Mouse (Mus musculus) midbrain, embryonic 10.5 days (tissue): ENCODE measurements at regions not wholly inside any gene's neighbourhood (a gene's known extent, or its start where the extent isn't known, plus 50 kb on each side); places are given as distances from the start of the nearest gene placed in this dataset.

Source experiments
- DNase-seq: peaks from one replicate; pipeline ENCODE4 v3.0.0-alpha.2; 2017; ENCODE audit warnings: low spot score
- H3K27ac ChIP-seq: fragments of 300-500 bp; sonication (generic); replicated peaks from 2 replicates; pipeline ENCODE4 v1.5.1; 2016; ENCODE audit warnings: mild to moderate bottlenecking
- H3K27me3 ChIP-seq: fragments of 300-500 bp; sonication (generic); 2 replicates; pipeline ENCODE4 v1.6.1; 2016; ENCODE audit warnings: low read depth, mild to moderate bottlenecking; ENCODE audit not compliant: poor library complexity, severe bottlenecking
- H3K36me3 ChIP-seq: fragments of 300-500 bp; sonication (generic); 2 replicates; pipeline ENCODE4 v1.6.1; 2016; ENCODE audit warnings: mild to moderate bottlenecking, moderate library complexity
- H3K4me1 ChIP-seq: fragments of 300-500 bp; sonication (generic); 2 replicates; pipeline ENCODE4 v1.6.1; 2016
- H3K4me3 ChIP-seq: fragments of 300-500 bp; sonication (generic); 2 replicates; pipeline ENCODE4 v1.5.1; 2016; ENCODE audit warnings: mild to moderate bottlenecking, moderate library complexity
- H3K9me3 ChIP-seq: fragments of 300-500 bp; sonication (generic); replicated peaks from 2 replicates; pipeline ENCODE4 v1.6.1; 2016; ENCODE audit warnings: mild to moderate bottlenecking
- WGBS: fragments of 180-500 bp; shearing (Covaris S2); methylation state at CpG from one replicate; pipeline ENCODE4 v1.1.7; 2016; 5-methylcytosine and 5-hydroxymethylcytosine counted together

DNA sequence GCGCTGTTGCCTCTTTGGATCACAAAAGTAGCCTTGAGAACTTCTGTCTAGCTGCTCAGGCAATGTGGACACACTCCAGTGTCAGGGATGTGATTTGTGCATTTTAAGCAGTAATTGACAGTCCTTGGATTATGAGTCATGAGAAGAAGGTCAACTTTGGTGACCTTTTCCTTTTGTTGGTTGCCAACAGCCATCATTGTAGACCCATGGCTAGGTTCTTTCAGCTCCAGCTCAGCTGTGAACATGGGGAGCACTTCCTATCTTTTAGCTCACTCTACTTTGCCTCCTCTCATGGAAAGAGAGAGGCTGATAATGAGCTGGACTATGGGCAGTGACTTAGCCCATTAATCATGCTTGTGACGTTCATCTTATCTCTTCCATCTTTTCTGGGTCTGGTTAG is 602.8 kb downstream of the Ets1 start:
- H3K4me3 ChIP-seq, result no peak overlapping the region
- DNase-seq, result no peak
- no peak overlapping the region for H3K27ac ChIP-seq
- H3K9me3 ChIP-seq, result no peaks in the 10 kb centered on the region
- 86% methylated on average over 2 of the region's 2 CpGs for WGBS
- no peaks in the 10 kb centered on the region for H3K36me3 ChIP-seq
- no peaks in the 10 kb centered on the region for H3K27me3 ChIP-seq
- peaks cover 3% of the 10 kb centered on the region for H3K4me1 ChIP-seq

DNA sequence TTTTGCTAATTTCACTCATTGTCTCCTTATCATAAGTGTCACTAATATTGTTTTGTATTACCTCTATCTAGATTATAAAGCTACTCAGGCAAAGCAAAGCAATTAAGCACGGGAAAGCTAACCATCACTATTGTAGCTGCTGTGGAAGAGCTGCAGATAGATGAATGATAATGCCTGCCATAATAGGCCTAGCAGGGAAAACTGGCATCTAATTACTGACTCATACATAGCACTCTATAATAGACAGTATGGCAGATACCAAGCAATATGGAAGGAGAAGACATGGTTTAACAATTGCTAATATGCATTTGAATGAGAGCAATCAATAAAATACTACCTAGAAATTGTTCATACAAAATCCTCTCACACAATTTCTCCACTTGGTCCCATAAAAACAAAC is 604.5 kb downstream of the Ets1 start:
- H3K27ac ChIP-seq, result no peak overlapping the region
- no peaks in the 10 kb centered on the region for H3K27me3 ChIP-seq
- no peak overlapping the region for H3K4me3 ChIP-seq
- H3K36me3 ChIP-seq, result no peaks in the 10 kb centered on the region
- H3K9me3 ChIP-seq, result no peaks in the 10 kb centered on the region
- 86% methylated on average over 1 of the region's 1 CpGs for WGBS
- no peak for DNase-seq
- no peaks in the 10 kb centered on the region for H3K4me1 ChIP-seq

DNA sequence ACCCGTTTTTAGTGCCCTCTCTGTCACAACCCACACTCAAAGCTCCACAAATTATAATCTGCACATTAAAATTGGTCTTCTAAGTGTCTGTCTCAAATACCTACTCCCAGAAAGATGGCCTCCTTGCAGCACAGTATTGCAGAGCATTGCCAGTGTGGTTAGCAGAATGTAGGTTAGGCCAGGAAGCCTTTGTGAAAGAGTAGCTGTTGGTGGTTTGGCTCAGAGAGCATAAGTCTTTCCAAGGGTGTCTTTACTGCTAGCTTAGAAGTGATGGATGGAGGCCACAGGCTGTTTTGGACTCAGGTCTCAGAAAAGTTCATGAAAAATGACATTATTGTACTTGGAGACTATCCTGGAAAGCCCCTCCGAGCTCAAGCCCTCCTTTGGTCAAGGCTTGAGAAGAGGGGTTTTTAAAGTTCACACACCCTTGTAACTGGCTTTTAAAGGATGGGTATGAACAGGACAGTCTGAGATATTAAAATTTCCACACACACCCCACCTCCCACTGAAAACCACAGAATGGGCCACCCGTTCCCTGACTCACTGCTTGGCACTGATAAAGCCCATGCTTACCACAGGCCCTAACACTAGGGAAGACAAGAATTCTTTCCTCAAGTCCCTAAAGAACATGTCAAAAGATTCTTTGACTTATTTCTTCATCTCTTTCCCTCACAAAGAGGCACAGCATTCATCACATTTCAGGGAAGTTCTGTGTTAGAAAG is 605.1 kb downstream of the Ets1 start:
- no peak for DNase-seq
- Histone ChIP-seq H3K4me3 (no peak overlapping the region), H3K27me3 (no peaks in the 10 kb centered on the region), H3K9me3 (no peaks in the 10 kb centered on the region), H3K27ac (no peak overlapping the region), H3K4me1 (no peaks in the 10 kb centered on the region), H3K36me3 (no peaks in the 10 kb centered on the region)
- WGBS, result 86% methylated on average over 3 of the region's 3 CpGs

DNA sequence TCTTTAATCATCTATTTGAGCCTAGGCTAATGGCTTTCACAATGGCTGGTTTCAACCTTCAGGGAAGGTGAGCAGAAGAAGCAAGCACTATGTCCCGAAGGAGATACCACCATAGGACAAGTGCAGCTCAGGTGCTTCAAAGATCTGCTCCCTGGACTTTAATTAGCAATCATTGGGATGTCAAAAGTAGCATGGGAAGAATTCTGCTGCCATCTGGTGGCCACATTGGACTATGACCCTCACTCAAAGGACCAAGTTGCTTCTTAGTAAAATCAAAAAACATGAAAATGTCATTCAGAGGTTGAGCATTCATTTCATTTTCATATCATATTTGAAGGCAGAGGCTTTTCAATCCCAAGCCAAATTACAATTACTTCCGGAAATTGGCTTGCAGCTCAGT is 610.9 kb downstream of the Ets1 start:
- H3K4me1 ChIP-seq, result no peaks in the 10 kb centered on the region
- no peaks in the 10 kb centered on the region; the same call in 1 of the 2 replicates for H3K9me3 ChIP-seq
- H3K36me3 ChIP-seq, result no peaks in the 10 kb centered on the region
- 39% methylated on average over 2 of the region's 2 CpGs for WGBS
- no peak overlapping the region for H3K27ac ChIP-seq
- peak; percentile 44 for DNase-seq
- no peaks in the 10 kb centered on the region for H3K27me3 ChIP-seq
- no peak overlapping the region for H3K4me3 ChIP-seq

DNA sequence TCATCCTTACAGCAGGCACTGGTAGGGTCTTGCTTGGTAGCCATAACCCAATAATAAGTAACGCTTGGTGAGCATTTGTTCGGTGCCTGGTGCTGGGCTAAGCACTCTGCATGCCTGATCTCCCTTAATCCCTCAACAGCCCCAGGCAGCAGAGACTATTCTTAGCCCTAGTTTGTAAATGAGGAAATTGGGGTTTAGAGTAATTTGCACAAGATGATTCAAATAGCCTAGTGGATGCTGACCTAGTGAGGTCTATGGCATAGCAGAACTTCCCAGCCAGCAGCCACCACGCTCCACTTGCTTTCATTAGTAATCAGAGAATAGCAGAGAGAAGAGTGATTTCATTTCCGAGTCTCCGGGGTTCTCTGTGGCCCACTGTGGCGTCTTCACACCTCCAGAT is 622.2 kb downstream of the Ets1 start:
- no peak for DNase-seq
- Histone ChIP-seq H3K27me3 (no peaks in the 10 kb centered on the region), H3K9me3 (no peaks in the 10 kb centered on the region), H3K4me3 (no peak overlapping the region), H3K36me3 (no peaks in the 10 kb centered on the region), H3K4me1 (peaks cover 7% of the 10 kb centered on the region), H3K27ac (no peak overlapping the region)
- 50% methylated on average over 6 of the region's 6 CpGs for WGBS

DNA sequence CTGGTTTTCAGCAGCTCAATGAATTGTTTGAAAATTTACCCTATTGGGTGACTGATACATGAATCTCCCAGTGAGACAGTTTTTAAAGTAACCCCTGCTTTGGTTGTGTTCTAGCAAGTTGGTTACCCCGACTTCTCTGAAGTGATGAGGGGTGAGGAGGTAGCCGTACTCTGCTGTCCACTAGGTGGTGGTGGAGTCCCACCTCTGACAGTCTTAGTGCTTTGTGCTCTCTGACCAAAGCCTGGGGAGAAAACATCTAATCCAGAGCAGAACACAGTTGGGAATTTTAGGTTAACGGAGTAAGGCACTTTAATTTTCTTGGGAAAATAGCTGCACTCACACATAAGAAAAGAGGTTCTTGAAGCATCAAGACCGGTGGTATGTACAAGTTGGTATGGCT is 624.1 kb downstream of the Ets1 start:
- peak; percentile 46 for DNase-seq
- WGBS, result 36% methylated on average over 4 of the region's 4 CpGs
- H3K4me1 ChIP-seq, result peaks cover 7% of the 10 kb centered on the region
- no peaks in the 10 kb centered on the region for H3K27me3 ChIP-seq
- H3K27ac ChIP-seq, result no peak overlapping the region
- H3K9me3 ChIP-seq, result no peaks in the 10 kb centered on the region
- no peak overlapping the region for H3K4me3 ChIP-seq
- no peaks in the 10 kb centered on the region for H3K36me3 ChIP-seq

DNA sequence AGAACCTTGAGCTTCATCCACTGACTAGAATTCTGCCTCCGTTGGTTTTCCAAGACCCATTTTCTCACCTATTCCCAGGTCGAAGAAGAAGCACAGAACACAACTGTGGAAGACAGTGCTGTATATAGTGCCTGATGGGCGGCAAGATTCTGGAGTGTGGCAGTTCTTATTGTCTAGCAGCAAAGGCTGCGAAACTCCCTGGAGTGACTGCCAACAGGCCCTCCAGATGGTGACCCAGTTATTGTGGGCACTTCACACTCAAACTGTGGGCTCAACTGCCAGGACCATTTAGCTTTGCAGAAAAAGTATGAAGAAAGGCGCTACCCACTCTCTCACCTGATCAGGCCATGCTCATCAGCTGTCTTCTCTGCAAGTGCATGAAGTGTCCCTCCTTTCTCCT is 653.4 kb downstream of the Ets1 start:
- no peaks in the 10 kb centered on the region for H3K4me1 ChIP-seq
- DNase-seq, result no peak
- H3K27me3 ChIP-seq, result no peaks in the 10 kb centered on the region
- H3K36me3 ChIP-seq, result no peaks in the 10 kb centered on the region
- WGBS, result 85% methylated on average over 5 of the region's 5 CpGs
- H3K9me3 ChIP-seq, result no peaks in the 10 kb centered on the region
- H3K4me3 ChIP-seq, result no peak overlapping the region
- no peak overlapping the region for H3K27ac ChIP-seq

DNA sequence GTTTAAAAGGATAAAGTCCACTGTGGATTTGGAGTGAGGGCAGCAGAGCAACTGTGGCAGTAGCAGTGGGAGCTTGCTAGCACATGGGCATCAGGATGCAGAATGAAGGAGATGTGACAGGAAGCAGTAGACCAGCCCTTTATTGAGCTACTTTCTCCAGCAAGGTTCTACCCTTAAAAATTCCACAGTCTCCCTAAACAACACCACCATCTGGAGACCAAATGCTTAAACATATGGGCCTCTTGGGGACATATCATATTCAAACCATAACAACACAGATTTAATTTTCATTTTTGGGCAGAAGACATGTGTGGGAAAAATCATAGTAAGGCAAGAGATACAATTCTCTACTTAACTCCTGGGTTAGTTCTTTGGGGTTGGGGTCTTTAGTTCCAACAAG is 656.1 kb downstream of the Ets1 start:
- no peaks in the 10 kb centered on the region for H3K36me3 ChIP-seq
- H3K4me1 ChIP-seq, result no peaks in the 10 kb centered on the region
- H3K4me3 ChIP-seq, result no peak overlapping the region
- no peak for DNase-seq
- H3K27ac ChIP-seq, result no peak overlapping the region
- no peaks in the 10 kb centered on the region for H3K9me3 ChIP-seq
- H3K27me3 ChIP-seq, result no peaks in the 10 kb centered on the region

DNA sequence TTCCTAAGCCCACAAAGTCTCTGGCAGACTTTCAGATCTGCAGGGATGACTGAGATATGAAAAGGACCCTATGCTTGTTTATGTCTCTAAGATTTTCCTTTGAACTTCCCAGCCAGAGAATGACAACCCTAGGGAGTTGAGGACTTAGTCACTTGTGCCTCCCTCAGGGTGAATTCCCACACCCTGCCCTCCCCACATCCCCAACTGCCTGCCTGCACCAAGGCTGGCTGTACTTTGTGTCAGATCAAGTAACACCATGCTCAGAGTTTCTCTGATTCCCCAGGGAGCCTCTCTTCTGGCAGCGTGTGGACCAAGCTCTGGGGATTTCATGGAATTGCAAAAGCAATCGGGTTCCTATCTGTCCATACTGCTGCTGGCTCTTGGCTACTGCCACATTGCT is 659.9 kb downstream of the Ets1 start:
- H3K4me1 ChIP-seq, result no peaks in the 10 kb centered on the region
- H3K36me3 ChIP-seq, result no peaks in the 10 kb centered on the region
- no peak overlapping the region for H3K27ac ChIP-seq
- H3K9me3 ChIP-seq, result no peaks in the 10 kb centered on the region
- DNase-seq, result no peak
- WGBS, result 32% methylated on average over 2 of the region's 2 CpGs
- no peaks in the 10 kb centered on the region for H3K27me3 ChIP-seq
- H3K4me3 ChIP-seq, result no peak overlapping the region

DNA sequence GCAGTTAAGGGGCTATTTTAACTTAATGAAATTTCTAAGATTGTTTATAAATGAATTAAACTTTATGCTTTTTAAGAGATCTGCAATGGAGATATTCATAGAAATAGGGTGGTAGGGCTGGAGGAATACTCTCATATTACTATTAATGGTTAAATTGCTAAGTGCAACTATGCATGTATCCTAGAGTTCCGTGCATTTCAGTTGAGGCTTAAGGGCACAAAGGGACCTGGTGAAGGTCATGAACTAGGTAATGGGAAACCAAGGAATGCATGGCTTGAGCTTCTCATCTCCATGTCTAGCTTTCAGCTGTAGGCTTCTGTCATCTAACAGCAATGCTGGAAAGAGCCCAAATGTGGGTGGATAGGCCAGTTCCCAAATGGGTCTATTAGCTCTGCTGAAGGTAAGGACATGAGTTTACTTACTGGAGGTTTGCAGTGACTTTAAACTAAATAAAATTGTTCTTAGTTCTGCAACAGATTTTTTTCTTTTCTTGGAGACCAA is 683.6 kb downstream of the Ets1 start:
- H3K9me3 ChIP-seq, result no peaks in the 10 kb centered on the region
- H3K27me3 ChIP-seq, result no peaks in the 10 kb centered on the region
- H3K36me3 ChIP-seq, result no peaks in the 10 kb centered on the region
- no peaks in the 10 kb centered on the region for H3K4me1 ChIP-seq
- WGBS, result 93% methylated on average over 1 of the region's 1 CpGs
- H3K4me3 ChIP-seq, result no peak overlapping the region
- H3K27ac ChIP-seq, result no peak overlapping the region
- no peak for DNase-seq

DNA sequence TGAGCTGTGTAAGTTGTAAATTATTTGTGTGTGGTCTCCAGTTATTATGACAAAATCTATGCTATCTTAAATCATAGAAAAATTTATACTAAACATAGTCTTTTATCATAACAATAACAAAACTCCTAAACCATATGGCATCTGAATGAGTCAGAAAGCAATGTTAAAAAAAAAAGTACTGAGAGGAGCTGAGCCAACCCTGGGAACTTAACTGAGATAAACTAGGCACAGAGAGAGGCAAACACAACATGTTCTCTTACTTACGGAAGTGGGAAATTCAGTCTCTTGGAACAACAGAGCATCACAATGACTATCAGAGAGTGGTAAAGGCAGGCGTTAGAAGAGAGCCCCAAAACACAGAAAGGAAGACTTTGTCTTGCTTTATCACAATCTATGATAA is 691.7 kb downstream of the Ets1 start:
- no peaks in the 10 kb centered on the region for H3K36me3 ChIP-seq
- DNase-seq, result no peak
- no peak overlapping the region for H3K4me3 ChIP-seq
- 85% methylated on average over 2 of the region's 2 CpGs for WGBS
- no peaks in the 10 kb centered on the region for H3K9me3 ChIP-seq
- H3K27me3 ChIP-seq, result no peaks in the 10 kb centered on the region
- H3K27ac ChIP-seq, result no peak overlapping the region
- no peaks in the 10 kb centered on the region for H3K4me1 ChIP-seq

DNA sequence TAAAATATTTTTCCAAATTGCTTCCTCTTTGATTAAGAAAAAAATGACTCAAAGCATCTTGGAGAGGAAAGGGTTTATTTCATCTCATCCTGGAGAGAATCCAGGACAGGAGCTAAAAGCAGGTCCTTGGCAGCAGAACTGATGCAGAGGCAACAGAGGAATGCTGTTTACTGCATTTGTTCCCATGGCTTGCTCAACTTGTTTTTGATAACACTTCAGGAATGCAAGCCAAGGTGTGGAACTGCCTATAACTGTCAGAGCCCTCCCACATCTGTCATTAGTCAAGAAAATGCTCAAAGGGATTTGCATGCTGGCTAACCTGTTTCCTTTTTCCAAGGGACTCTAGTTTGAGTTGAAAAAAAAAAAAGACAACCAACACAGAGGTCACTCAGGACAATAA is 714.2 kb downstream of the Ets1 start:
- H3K4me3 ChIP-seq, result no peak overlapping the region
- H3K4me1 ChIP-seq, result no peaks in the 10 kb centered on the region
- no peaks in the 10 kb centered on the region for H3K27me3 ChIP-seq
- no peaks in the 10 kb centered on the region for H3K36me3 ChIP-seq
- H3K9me3 ChIP-seq, result no peaks in the 10 kb centered on the region
- H3K27ac ChIP-seq, result no peak overlapping the region
- DNase-seq, result no peak

DNA sequence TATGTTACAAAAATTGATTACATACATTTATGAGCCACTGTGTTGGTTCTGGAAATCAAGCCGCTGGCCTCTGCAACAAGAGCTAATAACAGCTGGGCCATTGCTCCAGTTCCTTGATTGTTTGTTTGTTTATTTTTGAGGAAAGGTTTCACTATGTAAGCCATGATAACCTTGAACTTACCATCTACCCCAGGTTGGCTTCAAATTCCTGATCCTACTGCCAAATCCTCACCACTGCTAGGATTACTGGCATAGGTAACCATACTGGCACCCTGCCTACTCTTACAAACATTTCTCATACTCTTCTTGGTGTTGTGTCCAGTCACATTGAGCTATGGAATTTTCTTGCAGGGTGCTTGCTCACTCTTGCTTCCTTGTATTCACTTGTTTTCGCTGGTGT is 720.6 kb downstream of the Ets1 start:
- no peak overlapping the region for H3K4me3 ChIP-seq
- H3K36me3 ChIP-seq, result no peaks in the 10 kb centered on the region
- WGBS, result 88% methylated on average over 2 of the region's 2 CpGs
- no peak overlapping the region for H3K27ac ChIP-seq
- no peaks in the 10 kb centered on the region for H3K27me3 ChIP-seq
- no peaks in the 10 kb centered on the region for H3K4me1 ChIP-seq
- no peak for DNase-seq
- no peaks in the 10 kb centered on the region for H3K9me3 ChIP-seq

DNA sequence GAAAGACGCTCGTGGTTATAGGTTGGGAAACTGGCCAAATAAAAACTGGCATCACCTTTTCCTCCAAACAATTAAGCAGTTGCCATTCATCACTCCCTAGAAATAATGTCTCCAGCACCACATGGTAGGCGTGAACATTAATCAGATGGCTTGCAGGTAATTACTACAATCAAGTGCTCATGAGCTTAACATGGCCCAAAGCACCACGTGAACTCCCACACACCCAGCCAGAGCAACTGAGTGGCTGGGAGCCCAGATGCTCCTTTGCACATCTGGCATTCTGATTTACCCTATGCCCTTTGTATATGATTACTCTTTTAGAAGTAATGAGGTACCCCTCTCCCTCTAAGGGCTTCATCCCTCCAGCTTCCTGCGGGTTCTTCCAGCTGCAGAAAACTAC is 724.9 kb downstream of the Ets1 start:
- no peaks in the 10 kb centered on the region for H3K27me3 ChIP-seq
- H3K27ac ChIP-seq, result no peak overlapping the region
- H3K36me3 ChIP-seq, result no peaks in the 10 kb centered on the region
- 91% methylated on average over 5 of the region's 5 CpGs for WGBS
- no peak for DNase-seq
- H3K4me1 ChIP-seq, result no peaks in the 10 kb centered on the region
- no peaks in the 10 kb centered on the region for H3K9me3 ChIP-seq
- no peak overlapping the region for H3K4me3 ChIP-seq
